Mouse (Mus musculus) cerebellum, postnatal 14 days (tissue): ENCODE data around the gene Olfr288.

Experiments used
- DNase-seq, 2 experiments: peaks; one replicate each; pipeline ENCODE4 v3.0.0; 2021; ENCODE audit warnings: mixed read lengths in 2 of 2

Olfr288 gene

DNA sequence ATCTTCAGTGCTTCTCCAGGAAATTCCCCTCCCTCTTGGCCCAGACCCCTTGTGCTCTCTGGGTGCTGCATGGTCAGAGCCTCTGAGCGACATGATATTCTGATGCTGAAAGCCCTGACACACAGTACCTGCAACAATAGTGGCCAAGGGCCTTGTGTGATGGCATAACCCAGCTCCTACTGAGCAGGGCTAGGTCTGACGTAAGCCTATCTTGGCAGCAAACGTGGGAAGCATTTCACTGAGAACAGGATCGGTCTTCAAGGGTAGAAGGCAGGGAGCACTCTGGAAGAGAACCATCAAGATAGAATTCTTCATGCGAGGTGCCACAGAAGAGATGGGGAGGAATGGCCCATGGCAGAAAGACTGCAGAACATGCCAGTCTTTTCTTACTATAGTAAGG lies 29.8 kb downstream of the Olfr288 start, which contains the start of gene Asb8:
Gene Asb8 (minus strand): TSS at position 101 of the 400 bp plus-strand sequence.
- no peak for DNase-seq

GRCm38 (mm10) chr15:98162561-98162960 lies 32.8 kb downstream of the Olfr288 start:
- no peak for DNase-seq

DNA sequence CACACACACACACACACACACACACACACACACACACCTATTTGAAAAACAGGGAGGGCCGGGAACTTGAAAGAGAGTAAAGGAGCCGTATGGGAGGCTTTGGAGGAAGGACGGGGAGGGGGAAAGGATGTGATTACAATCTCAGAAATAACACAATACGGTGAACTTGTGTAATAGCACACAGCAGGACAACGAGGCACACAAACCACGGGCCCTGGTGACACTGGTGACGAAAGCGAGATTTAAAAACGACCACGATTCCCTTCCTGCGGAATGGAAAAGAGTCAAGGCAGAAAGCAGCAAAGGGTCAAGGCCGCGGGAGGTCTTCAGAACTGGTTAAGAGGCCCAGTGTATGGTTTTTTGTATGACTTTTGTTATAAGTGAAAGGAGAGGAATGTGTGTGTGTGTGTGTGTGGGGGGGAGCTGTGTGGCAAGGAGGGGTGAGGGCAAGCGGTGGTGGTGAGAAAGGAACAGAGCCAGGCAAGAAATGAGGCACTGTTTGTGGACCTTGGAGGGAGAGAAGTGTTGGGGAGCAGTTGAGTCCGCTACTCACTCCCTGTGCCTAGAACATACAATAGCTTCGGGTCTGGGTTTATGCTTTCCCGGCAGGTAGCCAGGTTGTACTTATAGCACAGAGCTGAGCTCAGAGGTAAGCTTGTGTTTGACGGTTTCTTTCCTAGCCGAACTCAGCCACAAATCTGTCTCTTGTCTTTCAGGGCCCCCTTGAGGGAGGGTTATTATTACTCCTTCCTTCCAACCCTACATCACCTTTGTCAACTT lies 34.1 kb downstream of the Olfr288 start:
- DNase-seq: no peak

DNA sequence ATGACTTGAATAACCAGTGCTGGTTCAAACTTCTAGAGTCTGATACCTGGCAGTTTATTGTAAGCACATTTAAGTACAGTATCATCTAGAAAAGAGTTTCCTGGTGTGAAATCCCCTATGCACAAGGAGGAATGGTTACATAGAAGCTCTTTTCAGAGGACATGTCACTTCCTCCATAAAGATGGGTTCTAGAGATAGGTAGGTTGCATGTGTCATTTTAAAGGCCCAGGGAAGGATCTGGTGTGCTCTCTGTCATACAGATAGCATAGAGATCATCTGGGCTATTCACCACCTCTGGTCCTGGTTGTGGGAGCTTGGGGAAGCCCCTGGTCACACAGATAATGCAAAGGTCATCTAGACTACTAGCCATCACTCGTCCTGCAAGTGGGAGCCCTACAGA lies 38.1 kb downstream of the Olfr288 start:
- DNase-seq: no peak

GRCm38 (mm10) chr15:98155944-98156343 lies 39.4 kb downstream of the Olfr288 start:
- no peak for DNase-seq

DNA sequence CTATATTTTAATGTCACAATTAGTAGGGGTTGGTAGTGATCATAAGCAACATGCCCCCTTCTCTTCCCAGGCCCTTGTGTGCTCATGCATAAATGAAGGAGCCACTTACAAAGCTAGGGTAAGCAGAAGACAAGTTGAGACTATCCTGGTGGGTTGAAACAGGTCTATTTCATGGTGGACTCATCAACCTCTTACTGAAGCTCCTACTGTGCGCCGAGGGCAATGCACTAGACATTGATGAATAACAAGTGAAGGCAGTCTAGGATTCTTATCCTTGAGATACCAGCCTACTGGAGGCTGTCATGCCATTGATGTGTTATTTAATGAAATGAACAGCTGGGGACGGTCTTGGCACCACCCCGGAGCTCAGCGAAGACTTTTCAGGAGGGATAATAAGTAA lies 40.1 kb downstream of the Olfr288 start:
- no peak for DNase-seq

- DNase-seq: no peak
Measured at GRCm38 (mm10) chr15:98154631-98155030, 40.7 kb downstream of the Olfr288 start.

GRCm38 (mm10) chr15:98154146-98154545 lies 41.2 kb downstream of the Olfr288 start:
- no peak for DNase-seq

DNA sequence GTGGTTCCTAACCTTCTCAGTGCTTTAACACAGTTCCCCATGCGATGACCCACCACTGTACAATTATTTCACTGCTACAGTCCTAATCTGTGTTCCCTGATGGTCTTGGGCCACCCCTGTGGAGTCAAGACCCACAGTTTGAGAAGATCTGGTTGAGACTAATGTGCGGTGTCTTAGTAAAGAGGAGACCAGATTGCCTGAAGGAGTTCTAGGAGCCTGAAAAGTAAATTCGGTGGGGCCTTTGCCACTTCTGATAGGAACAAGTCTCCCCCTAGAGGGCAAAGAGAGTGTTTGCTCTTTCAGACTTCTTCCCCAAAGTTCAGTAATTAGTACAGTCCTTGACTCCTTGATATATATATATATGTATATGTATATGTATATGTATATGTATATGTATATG lies 41.7 kb downstream of the Olfr288 start:
- peak; percentile 37 to 45 for DNase-seq

DNA sequence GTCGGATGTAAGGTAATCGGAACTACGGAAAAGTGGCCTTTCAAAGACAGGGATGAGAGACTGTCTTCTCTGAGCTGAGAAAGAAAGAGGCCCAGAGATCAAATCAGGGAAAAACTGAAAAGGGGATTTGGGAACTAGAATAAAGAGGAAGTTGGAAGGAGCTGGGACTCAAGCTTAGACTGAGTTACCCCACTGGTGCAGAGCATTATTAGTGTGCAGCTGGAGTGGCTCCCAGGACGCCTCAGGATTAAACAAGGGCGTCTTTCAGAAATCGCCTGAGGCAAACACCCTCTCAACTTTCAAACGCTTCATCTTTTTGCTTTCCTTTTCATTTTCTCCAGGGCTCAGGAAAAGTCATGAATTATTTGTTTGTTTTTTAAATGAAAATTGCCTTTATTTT lies 42.4 kb downstream of the Olfr288 start:
- no peak for DNase-seq

DNA sequence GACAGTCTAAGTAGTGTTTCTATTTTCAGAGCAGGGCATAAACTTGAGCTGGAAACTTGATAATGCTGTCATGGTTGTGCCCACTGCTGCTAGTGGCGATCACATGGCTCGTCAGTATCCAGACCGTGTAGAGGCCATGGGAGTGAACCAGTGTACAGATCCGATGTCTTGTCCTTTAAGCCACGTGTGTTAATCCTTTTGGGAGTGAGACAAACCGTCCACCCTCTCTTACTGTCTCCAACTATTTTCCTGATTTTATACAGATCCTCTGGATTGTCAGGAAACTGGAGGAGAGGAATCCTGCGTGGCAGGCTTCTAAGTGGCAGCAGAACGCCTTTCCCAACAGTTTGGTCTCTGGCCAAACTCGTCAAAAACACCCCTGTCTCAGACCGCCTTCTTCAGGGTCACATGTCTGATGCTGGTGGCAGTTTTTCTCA lies 46.2 kb downstream of the Olfr288 start:
- DNase-seq: no peak

DNA sequence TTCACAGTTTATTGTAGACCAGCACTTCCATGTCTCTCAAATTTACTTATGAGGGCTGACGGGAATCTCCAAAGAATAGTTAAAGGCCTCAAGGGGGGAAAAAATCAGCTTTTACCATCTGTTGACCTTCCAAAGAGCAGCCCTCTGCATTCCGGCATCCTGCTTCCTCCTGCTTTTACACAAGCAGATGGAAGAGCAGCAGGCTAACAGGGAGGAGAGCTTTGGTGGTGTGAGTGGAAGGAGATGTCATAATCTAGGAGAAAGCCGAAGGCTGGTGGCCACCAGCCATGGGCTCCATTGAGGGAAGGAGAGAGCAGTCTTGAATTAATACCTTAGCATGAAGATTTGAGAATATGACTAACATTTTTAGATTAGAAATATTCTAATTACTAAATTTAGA lies 47.0 kb downstream of the Olfr288 start:
- peak; percentile 50 to 52 for DNase-seq

DNA sequence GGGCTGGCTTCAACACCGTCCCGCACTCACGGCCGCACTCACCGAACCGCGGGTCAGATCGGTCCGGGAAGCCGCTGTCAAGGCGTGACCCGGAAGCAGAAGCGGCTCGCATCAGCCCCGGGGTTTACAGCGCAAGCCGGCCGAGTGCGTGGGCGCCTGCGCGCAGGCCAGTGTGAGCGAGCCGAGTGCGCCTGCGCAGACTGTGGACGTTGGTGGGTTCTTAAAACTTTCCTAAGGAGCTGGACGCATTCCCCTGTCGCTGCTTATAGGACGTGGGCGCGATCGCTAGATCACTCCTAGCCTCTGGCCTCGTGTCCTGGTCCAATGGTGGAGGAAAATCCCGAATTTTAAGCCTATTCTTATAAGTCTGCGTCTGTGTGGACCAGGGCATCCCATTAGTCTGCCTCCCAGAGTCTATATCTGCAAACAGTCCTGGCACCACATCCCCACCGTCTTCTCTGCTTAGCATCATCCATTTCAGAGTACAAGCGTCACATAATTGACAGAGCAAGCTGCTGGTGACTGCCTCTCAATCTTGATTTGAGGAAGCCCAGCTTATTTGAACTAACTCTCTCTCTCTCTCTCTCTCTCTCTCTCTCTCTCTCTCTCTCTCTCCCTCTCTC lies 49.7 kb downstream of the Olfr288 start:
- peak; percentile 95 for DNase-seq

DNA sequence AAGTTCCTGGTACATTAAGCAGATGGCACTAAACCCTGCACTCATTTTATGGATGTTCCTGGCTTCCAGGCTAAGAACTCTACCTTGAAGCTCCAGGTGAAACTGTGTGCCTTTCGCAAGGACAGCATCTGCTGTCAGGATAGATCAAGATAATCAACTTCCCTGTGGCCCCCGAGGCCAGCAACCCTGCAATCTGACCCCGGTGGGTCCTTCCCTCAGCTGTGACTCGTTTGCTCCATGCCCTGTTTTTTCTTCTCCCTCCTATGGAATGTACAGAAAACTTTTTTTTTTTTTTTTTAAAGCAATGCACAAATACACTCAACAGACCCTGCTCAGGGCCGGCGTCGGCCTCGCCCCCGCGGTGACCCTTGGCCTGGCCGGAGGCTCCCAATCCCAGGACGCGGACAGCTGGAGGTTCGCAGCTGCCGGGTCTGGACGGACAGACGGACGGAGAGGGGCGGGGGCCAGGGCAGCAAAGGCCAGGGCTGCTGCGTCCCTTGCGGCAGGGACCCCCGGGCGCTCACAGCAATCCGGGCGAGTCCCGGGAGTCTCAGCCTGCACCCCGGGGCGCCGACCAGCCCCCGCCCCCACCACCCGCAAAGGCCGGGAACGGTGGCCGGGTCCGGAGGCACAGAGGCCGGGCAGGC lies 50.4 kb downstream of the Olfr288 start:
- DNase-seq: peak in 1 of 2 experiments; percentile 64

DNA sequence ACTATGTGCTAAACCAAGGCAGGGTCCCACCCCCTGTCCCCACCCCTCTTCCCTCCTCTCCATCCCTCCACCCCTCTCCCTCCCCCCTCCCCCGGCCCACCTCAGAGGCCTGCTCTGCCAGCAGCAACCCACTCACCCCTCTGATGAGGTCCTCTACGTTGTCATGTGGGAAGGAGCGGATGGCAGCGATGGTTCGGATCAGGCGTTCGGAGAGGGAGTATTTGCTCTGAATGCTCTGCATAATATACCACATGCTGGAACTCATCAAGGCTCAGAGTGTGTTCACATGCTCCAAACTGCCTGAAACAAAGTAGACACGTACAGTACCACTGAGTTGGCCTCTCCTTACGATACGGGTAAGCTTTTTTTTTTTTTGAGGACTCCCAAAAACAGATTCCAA lies 52.8 kb downstream of the Olfr288 start:
- DNase-seq: no peak

- no peak for DNase-seq
Measured at GRCm38 (mm10) chr15:98140809-98141208, 54.5 kb downstream of the Olfr288 start.

DNA sequence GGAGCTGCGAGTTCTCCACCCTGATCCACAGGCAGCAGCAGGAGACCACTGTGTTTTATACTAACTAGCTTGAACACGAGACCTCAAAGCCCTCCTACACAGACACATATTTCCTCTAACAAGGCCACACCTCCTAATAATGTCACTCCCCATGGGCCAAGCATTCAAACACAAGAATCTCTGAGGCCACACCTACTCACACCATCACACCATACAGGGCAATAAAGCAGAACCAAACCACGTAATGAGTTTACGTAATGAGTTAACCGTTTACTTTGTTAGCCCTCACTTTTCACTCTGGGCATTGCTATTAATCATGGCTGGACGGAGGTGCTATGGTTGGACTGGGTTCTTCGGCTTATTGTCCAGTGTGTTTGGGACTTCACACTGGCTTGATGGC lies 55.6 kb downstream of the Olfr288 start:
- DNase-seq: no peak

GRCm38 (mm10) chr15:98136871-98137270 lies 58.5 kb downstream of the Olfr288 start:
- no peak for DNase-seq
